Mouse (Mus musculus) thymus, postnatal 14 days (tissue): ENCODE data around the gene Cct6b.
A peak's percentile ranks its signal among the peaks of the same experiment; 100 is the strongest.
"Not testable (repeated sequence)": the region's sequence is repeated elsewhere in the genome, so short reads cannot be mapped to it uniquely, and the experiment has no call there.

ENCODE experiments used
- DNase-seq: peaks from one replicate; pipeline ENCODE4 v3.0.0; 2021

Cct6b gene

GRCm38 (mm10) chr11:82699865-82700410, 64.2 kb downstream of the Cct6b start:
- no peak for DNase-seq

- DNase-seq = no peak
These were observed 68.2 kb downstream of the Cct6b start for GRCm38 (mm10) chr11:82695930-82696329.

GRCm38 (mm10) chr11:82694947-82695346, 69.2 kb downstream of the Cct6b start:
- DNase-seq = not testable (repeated sequence)

- DNase-seq = no peak
These were observed 71.5 kb downstream of the Cct6b start for GRCm38 (mm10) chr11:82692668-82693067.

- no peak for DNase-seq
These were observed 73.6 kb downstream of the Cct6b start for GRCm38 (mm10) chr11:82690476-82690875.

- DNase-seq = no peak
These were observed 76.5 kb downstream of the Cct6b start for GRCm38 (mm10) chr11:82687668-82688067.

- DNase-seq = no peak
These were observed 79.4 kb downstream of the Cct6b start for GRCm38 (mm10) chr11:82684676-82685075.

GRCm38 (mm10) chr11:82683765-82684505, 80.2 kb downstream of the Cct6b start:
- DNase-seq = peak; percentile 27

- no peak for DNase-seq
These were observed 85.6 kb downstream of the Cct6b start for GRCm38 (mm10) chr11:82678561-82678960.
